Mouse (Mus musculus): ENCODE data around the gene Gm11213.

Gene Gm11213

GRCm38 (mm10) chr4:63604945-63605344, at the start of gene Gm11213:
Gm11213 (minus strand) TSS chr4:63605261.
- DNase-seq (ENCODE audit: inconsistent ontology term) = no peak

GRCm38 (mm10) chr4:63654381-63654780, 49.3 kb upstream of the Gm11213 start:
- no peak for DNase-seq (ENCODE audit: inconsistent ontology term)

- DNase-seq (ENCODE audit: inconsistent ontology term) = no peak
Observed at GRCm38 (mm10) chr4:63643956-63644726, 39.1 kb upstream of the Gm11213 start.

- DNase-seq (ENCODE audit: inconsistent ontology term) = peak; percentile 50
Observed at GRCm38 (mm10) chr4:63639842-63640241, 34.8 kb upstream of the Gm11213 start.

GRCm38 (mm10) chr4:63638603-63639002, 33.5 kb upstream of the Gm11213 start:
- peak; percentile 86 for DNase-seq (ENCODE audit: inconsistent ontology term)

GRCm38 (mm10) chr4:63633181-63633580, 28.1 kb upstream of the Gm11213 start:
- no peak for DNase-seq (ENCODE audit: inconsistent ontology term)

GRCm38 (mm10) chr4:63627111-63627510, 22.1 kb upstream of the Gm11213 start:
- DNase-seq (ENCODE audit: inconsistent ontology term) = no peak

GRCm38 (mm10) chr4:63625563-63626080, 20.6 kb upstream of the Gm11213 start:
- no peak for DNase-seq (ENCODE audit: inconsistent ontology term)

- peak; percentile 29 for DNase-seq (ENCODE audit: inconsistent ontology term)
Observed at GRCm38 (mm10) chr4:63622378-63622835, 17.3 kb upstream of the Gm11213 start, which contains the start of gene Tex48. Tex48 (minus strand) TSS chr4:63622428.

GRCm38 (mm10) chr4:63621861-63622260, 16.8 kb upstream of the Gm11213 start:
- no peak for DNase-seq (ENCODE audit: inconsistent ontology term)

- no peak for DNase-seq (ENCODE audit: inconsistent ontology term)
Observed at GRCm38 (mm10) chr4:63608391-63608790, 3.3 kb upstream of the Gm11213 start.

GRCm38 (mm10) chr4:63605968-63606367, 907 bp upstream of the Gm11213 start:
- no peak for DNase-seq (ENCODE audit: inconsistent ontology term)

- DNase-seq (ENCODE audit: inconsistent ontology term) = peak; percentile 51
Observed at GRCm38 (mm10) chr4:63605545-63605944, 484 bp upstream of the Gm11213 start.

- no peak for DNase-seq (ENCODE audit: inconsistent ontology term)
Observed at GRCm38 (mm10) chr4:63601263-63601662, 3.8 kb downstream of the Gm11213 start.

GRCm38 (mm10) chr4:63600786-63601185, 4.3 kb downstream of the Gm11213 start:
- DNase-seq (ENCODE audit: inconsistent ontology term) = peak; percentile 2

- DNase-seq (ENCODE audit: inconsistent ontology term) = no peak
Observed at GRCm38 (mm10) chr4:63596010-63596409, 9.1 kb downstream of the Gm11213 start.

GRCm38 (mm10) chr4:63595259-63595658, 9.8 kb downstream of the Gm11213 start:
- DNase-seq (ENCODE audit: inconsistent ontology term) = no peak

GRCm38 (mm10) chr4:63594459-63595110, 10.5 kb downstream of the Gm11213 start:
- no peak for DNase-seq (ENCODE audit: inconsistent ontology term)

- no peak for DNase-seq (ENCODE audit: inconsistent ontology term)
Observed at GRCm38 (mm10) chr4:63590538-63590937, 14.5 kb downstream of the Gm11213 start.

GRCm38 (mm10) chr4:63589987-63590386, 15.1 kb downstream of the Gm11213 start:
- DNase-seq (ENCODE audit: inconsistent ontology term) = no peak

GRCm38 (mm10) chr4:63586240-63586639, 18.8 kb downstream of the Gm11213 start:
- no peak for DNase-seq (ENCODE audit: inconsistent ontology term)

GRCm38 (mm10) chr4:63585216-63585615, 19.8 kb downstream of the Gm11213 start:
- no peak for DNase-seq (ENCODE audit: inconsistent ontology term)

- no peak for DNase-seq (ENCODE audit: inconsistent ontology term)
Observed at GRCm38 (mm10) chr4:63582580-63582979, 22.5 kb downstream of the Gm11213 start.
